Mouse (Mus musculus) G1E-ER4 (cell line): Measurements from ENCODE around the gene Aqp3. TPM values are rescaled to one million over a fixed set of nuclear protein-coding genes. Genes with fewer than 3 reads are reported as not detected.

ENCODE experiments used
- GATA1 ChIP-seq: IDR thresholded peaks from one replicate; pipeline ENCODE4 v1.8.0; 2012; ENCODE audit warnings: low read length, inconsistent platforms
- polyA plus RNA-seq: library from polyadenylated mRNA; stranded (reverse); fragments of >175 nt; gene quantifications from 2 replicates; pipeline ENCODE4 v1.2.3, GENCODE M21; 2012

Gene Aqp3
- polyA plus RNA-seq, 1 experiment: 2.9 TPM

GRCm38 (mm10) chr4:41055111-41055510, 42.9 kb downstream of the Aqp3 start:
- TF ChIP-seq GATA1: no peak

- no peak for TF ChIP-seq GATA1
Measured at GRCm38 (mm10) chr4:41051781-41052180, 46.2 kb downstream of the Aqp3 start.

GRCm38 (mm10) chr4:41050726-41051675, 47.0 kb downstream of the Aqp3 start:
- TF ChIP-seq GATA1: no peak

GRCm38 (mm10) chr4:41048926-41049325, 49.1 kb downstream of the Aqp3 start:
- TF ChIP-seq GATA1: no peak

GRCm38 (mm10) chr4:41047524-41048271, 50.3 kb downstream of the Aqp3 start, which contains the start of gene Aqp7:
Gene Aqp7 (minus strand): TSS chr4:41048139.
- no peak for TF ChIP-seq GATA1

- no peak for TF ChIP-seq GATA1
Measured at GRCm38 (mm10) chr4:41046254-41046795, 51.7 kb downstream of the Aqp3 start.

- no peak for TF ChIP-seq GATA1
Measured at GRCm38 (mm10) chr4:41045288-41045687, 52.7 kb downstream of the Aqp3 start.

GRCm38 (mm10) chr4:41043961-41044360, 54.0 kb downstream of the Aqp3 start:
- TF ChIP-seq GATA1: no peak

- no peak for TF ChIP-seq GATA1
Measured at GRCm38 (mm10) chr4:41042880-41043279, 55.1 kb downstream of the Aqp3 start.

Other genes starting within 250 kb of the Aqp3 start
- 29.2 and 29.9 TPM in 2 replicates for gene B4galt1, start 244.2 kb downstream of the Aqp3 start, polyA plus RNA-seq
- gene Spink4, start 178.1 kb downstream of the Aqp3 start, polyA plus RNA-seq: not detected in 2 replicates
- 454 and 555 TPM in 2 replicates for gene Bag1, start 149.9 kb downstream of the Aqp3 start, polyA plus RNA-seq
- gene Chmp5, start 149.8 kb downstream of the Aqp3 start, polyA plus RNA-seq: 1.4 and 1.5 TPM in 2 replicates
- 37.7 and 50.8 TPM in 2 replicates for gene Nfx1, start 127.3 kb downstream of the Aqp3 start, polyA plus RNA-seq
- gene Aqp7, start 50.0 kb downstream of the Aqp3 start, polyA plus RNA-seq: not detected in 2 replicates
- gene Nol6, start 26.3 kb upstream of the Aqp3 start, polyA plus RNA-seq: 88.4 and 103 TPM in 2 replicates
- 43.6 and 45.9 TPM in 2 replicates for gene Ube2r2, start 37.6 kb upstream of the Aqp3 start, polyA plus RNA-seq
- gene Ubap2, start 177.0 kb upstream of the Aqp3 start, polyA plus RNA-seq: 624 and 843 TPM in 2 replicates
- gene Dcaf12, start 216.7 kb upstream of the Aqp3 start, polyA plus RNA-seq: 42.1 and 51.3 TPM in 2 replicates